Mouse (Mus musculus) stomach, embryonic 16.5 days (tissue): ENCODE data around the gene Spats2. TPM values are rescaled to one million over a fixed set of nuclear protein-coding genes. Genes with fewer than 3 reads are reported as not detected.
A peak's percentile ranks its signal among the peaks of the same experiment; 100 is the strongest.

ENCODE experiments used
- ATAC-seq: fragments of 200-750 bp; cut with Nextera tagmentation; 2 replicates; pipeline ENCODE4 v1.8.0; 2017; ENCODE audit warnings: moderate number of reproducible peaks, moderate TSS enrichment; ENCODE audit not compliant: insufficient read depth, low FRiP score
- H3K27ac ChIP-seq: fragments of 300-500 bp; sonication (generic); 2 replicates; pipeline ENCODE4 v1.5.1; 2014; ENCODE audit warnings: low read length
- H3K27me3 ChIP-seq: fragments of 300-500 bp; sonication (generic); 2 replicates; pipeline ENCODE4 v1.6.1; 2014; ENCODE audit warnings: low read length, control low read depth, mixed read lengths; ENCODE audit not compliant: control insufficient read depth, insufficient read depth
- H3K36me3 ChIP-seq: fragments of 300-500 bp; sonication (generic); 2 replicates; pipeline ENCODE4 v1.6.1; 2014; ENCODE audit warnings: low read length; ENCODE audit not compliant: control insufficient read depth, insufficient read depth
- H3K4me1 ChIP-seq: fragments of 300-500 bp; sonication (generic); 2 replicates; pipeline ENCODE4 v1.6.1; 2014; ENCODE audit warnings: low read length, control low read depth, mixed read lengths; ENCODE audit not compliant: control insufficient read depth, insufficient read depth
- H3K4me2 ChIP-seq: fragments of 300-500 bp; sonication (generic); 2 replicates; pipeline ENCODE4 v1.6.1; 2014; ENCODE audit warnings: low read depth, low read length, mixed read lengths
- H3K4me3 ChIP-seq: fragments of 300-500 bp; sonication (generic); replicated peaks from 2 replicates; pipeline ENCODE4 v1.5.1; 2014; ENCODE audit warnings: mild to moderate bottlenecking, low read length
- H3K9ac ChIP-seq: fragments of 300-500 bp; sonication (generic); 2 replicates; pipeline ENCODE4 v1.6.1; 2014; ENCODE audit warnings: low read length
- H3K9me3 ChIP-seq: fragments of 300-500 bp; sonication (generic); replicated peaks from 2 replicates; pipeline ENCODE4 v1.6.1; 2016; ENCODE audit warnings: low read length, control low read depth; ENCODE audit not compliant: control insufficient read depth
- WGBS: fragments of 180-500 bp; shearing (Covaris S2); extraction: QIAGEN DNeasy Blood & Tissue Kit; methylation state at CpG from one replicate; pipeline ENCODE4 v1.1.7; 2014; 5-methylcytosine and 5-hydroxymethylcytosine counted together
- polyA plus RNA-seq: library from polyadenylated mRNA; unstranded; fragments of >200 nt; fragmentation: Nextera tagmentation; extraction: Ambion mirVana; gene quantifications from 2 replicates; pipeline ENCODE4 v1.2.1, GENCODE M21; 2015

Spats2 gene
- polyA plus RNA-seq, 1 experiment from 2014 or later, result 20.2 TPM

GRCm38 (mm10) chr15:99205959-99206358 is 80.2 kb downstream of the Spats2 start:
- H3K27ac ChIP-seq, result no peak overlapping the region
- no peaks in the 10 kb centered on the region for H3K27me3 ChIP-seq
- H3K4me3 ChIP-seq, result no peak overlapping the region
- H3K9ac ChIP-seq, result no peak overlapping the region
- WGBS, result 81% methylated on average over 8 of the region's 8 CpGs
- H3K4me1 ChIP-seq, result no peaks in the 10 kb centered on the region
- no peak for ATAC-seq
- H3K9me3 ChIP-seq, result no peaks in the 10 kb centered on the region
- peaks cover 12% of the 10 kb centered on the region for H3K36me3 ChIP-seq
- no peak overlapping the region for H3K4me2 ChIP-seq

GRCm38 (mm10) chr15:99213183-99213582 is 87.5 kb downstream of the Spats2 start:
- 82% methylated on average over 10 of the region's 10 CpGs for WGBS
- ATAC-seq, result no peak
- no peak overlapping the region for H3K4me2 ChIP-seq
- H3K36me3 ChIP-seq, result peaks cover 24% of the 10 kb centered on the region
- no peaks in the 10 kb centered on the region for H3K27me3 ChIP-seq
- no peak overlapping the region for H3K4me3 ChIP-seq
- H3K9ac ChIP-seq, result no peak overlapping the region
- no peaks in the 10 kb centered on the region; the same call in 1 of the 2 replicates for H3K9me3 ChIP-seq
- no peaks in the 10 kb centered on the region for H3K4me1 ChIP-seq
- no peak overlapping the region for H3K27ac ChIP-seq

DNA sequence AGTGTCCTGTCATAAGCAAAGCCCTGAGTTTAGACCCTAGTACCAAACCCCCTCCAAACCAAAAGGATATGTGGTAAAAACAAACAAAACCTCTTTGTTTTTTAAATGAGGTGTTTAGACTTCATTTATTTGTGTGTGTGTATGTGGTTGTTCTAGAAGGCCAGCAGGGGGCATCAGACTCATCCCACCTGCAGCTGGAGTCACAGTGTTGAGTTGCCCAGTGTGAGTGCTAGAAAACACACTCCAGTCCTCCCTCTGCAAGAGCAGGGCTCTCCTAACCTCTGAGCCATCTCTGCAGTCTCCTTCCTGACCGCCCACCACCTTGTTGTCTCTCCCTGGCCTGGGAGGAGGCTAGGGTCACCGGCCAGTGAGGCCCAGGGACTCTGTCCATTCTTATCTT is 89.2 kb downstream of the Spats2 start:
- H3K9ac ChIP-seq, result no peak overlapping the region
- no peak for ATAC-seq
- no peak overlapping the region for H3K4me2 ChIP-seq
- no peak overlapping the region for H3K27ac ChIP-seq
- H3K36me3 ChIP-seq, result peaks cover 13% of the 10 kb centered on the region
- H3K9me3 ChIP-seq, result no peaks in the 10 kb centered on the region; the same call in 1 of the 2 replicates
- no peaks in the 10 kb centered on the region for H3K4me1 ChIP-seq
- 85% methylated on average over 2 of the region's 2 CpGs for WGBS
- H3K27me3 ChIP-seq, result no peaks in the 10 kb centered on the region
- no peak overlapping the region for H3K4me3 ChIP-seq

DNA sequence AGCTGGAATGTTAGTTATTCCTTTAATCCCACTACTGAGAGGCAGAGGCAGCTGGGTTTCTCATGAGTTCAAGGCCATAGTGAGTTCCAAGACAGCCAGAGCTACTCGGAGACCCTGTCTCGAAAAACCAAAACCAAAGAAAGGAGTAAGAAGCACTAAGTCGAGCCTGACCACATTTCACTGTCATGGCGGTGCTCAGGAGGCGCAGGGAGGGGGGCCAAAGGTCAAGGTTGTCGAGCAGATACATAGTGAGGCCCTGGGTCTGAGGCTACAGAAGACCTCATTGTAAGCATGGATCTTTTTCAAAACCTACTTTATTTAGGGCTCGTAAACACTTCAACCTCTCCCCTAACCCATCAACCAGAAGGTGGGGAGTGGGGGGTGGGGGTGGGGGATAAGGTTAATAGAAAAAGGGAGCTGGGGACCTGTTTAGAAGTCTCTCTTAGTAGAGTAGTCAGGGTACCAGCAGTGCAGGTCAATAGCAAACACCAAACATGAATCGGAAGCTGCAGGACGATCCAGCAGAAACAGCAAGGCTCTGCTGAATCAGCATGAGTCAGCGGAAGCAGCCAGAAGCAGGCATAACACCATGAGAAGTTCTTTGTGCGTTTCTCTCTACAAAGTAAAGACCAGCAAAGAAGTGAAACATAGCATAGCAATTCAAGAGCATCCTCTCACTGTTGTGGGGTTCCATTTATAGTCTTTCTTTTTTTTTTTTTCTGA is 90.2 kb downstream of the Spats2 start:
- ATAC-seq, result no peak
- peaks cover 12% of the 10 kb centered on the region for H3K36me3 ChIP-seq
- no peak overlapping the region for H3K9ac ChIP-seq
- H3K27me3 ChIP-seq, result peaks cover 8% of the 10 kb centered on the region
- H3K9me3 ChIP-seq, result no peaks in the 10 kb centered on the region; the same call in 1 of the 2 replicates
- no peak overlapping the region for H3K27ac ChIP-seq
- 84% methylated on average over 11 of the region's 11 CpGs for WGBS
- no peaks in the 10 kb centered on the region for H3K4me1 ChIP-seq
- H3K4me2 ChIP-seq, result no peak overlapping the region
- no peak overlapping the region for H3K4me3 ChIP-seq

- WGBS, result 87% methylated on average over 4 of the region's 4 CpGs
- H3K4me1 ChIP-seq, result no peaks in the 10 kb centered on the region
- no peak overlapping the region for H3K4me3 ChIP-seq
- peaks cover 26% of the 10 kb centered on the region for H3K27me3 ChIP-seq
- no peak for ATAC-seq
- no peak overlapping the region for H3K9ac ChIP-seq
- H3K36me3 ChIP-seq, result peaks cover 10% of the 10 kb centered on the region; the same call in 1 of the 2 replicates
- H3K4me2 ChIP-seq, result no peak overlapping the region
- no peaks in the 10 kb centered on the region; the same call in 1 of the 2 replicates for H3K9me3 ChIP-seq
- H3K27ac ChIP-seq, result no peak overlapping the region
Measured at GRCm38 (mm10) chr15:99217630-99218029, 91.9 kb downstream of the Spats2 start.

GRCm38 (mm10) chr15:99221315-99221952 is 95.7 kb downstream of the Spats2 start:
- no peak overlapping the region for H3K4me2 ChIP-seq
- ATAC-seq, result no peak
- 13% methylated on average over 8 of the region's 8 CpGs for WGBS
- H3K27ac ChIP-seq, result no peak overlapping the region
- H3K9me3 ChIP-seq, result no peaks in the 10 kb centered on the region
- no peaks in the 10 kb centered on the region for H3K36me3 ChIP-seq
- peaks cover 57% of the 10 kb centered on the region for H3K27me3 ChIP-seq
- peaks cover 17% of the 10 kb centered on the region for H3K4me1 ChIP-seq
- H3K9ac ChIP-seq, result no peak overlapping the region
- no peak overlapping the region for H3K4me3 ChIP-seq

DNA sequence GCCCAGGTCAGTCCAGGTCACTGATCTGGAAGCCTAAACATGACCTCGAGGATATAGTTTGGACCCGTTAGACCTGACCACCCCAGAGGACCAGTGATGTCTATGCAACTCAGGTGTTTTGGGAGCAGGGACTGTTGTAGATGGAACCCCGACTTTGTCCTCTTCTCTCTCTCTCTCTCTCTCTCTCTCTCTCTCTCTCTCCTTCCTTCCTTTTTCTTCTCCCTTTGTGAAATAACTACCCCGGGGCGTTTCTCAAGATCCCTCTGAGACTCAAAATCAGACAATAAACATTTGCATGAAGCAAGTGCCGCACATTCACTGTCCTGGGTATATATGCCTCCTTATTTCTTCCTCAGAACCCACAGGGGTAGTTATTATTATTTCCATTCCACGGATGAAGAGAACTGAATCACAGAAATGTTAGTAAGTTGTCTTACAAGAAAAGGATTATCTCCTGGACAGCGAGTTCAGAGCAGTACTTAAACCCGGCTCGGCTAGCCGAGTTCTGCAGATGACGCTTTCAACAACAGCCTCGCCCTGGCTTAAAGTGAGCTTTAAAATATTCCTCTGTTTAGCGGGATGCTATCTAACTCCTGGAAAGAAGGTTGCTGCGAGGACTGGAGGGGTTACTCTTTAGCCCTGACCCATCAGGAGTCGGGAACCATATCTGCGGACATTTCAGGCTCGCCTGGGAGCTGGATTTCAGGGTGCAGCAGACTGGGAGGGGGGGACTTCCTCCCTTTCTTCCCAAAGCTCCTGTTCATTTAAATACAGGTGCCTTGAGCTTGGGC is 97.3 kb downstream of the Spats2 start:
- Histone ChIP-seq H3K4me1 (peaks cover 17% of the 10 kb centered on the region), H3K27ac (no peak overlapping the region), H3K4me3 (peak overlapping the region; percentile 44), H3K27me3 (peaks cover 68% of the 10 kb centered on the region), H3K36me3 (no peaks in the 10 kb centered on the region), H3K9ac (no peak overlapping the region), H3K9me3 (no peaks in the 10 kb centered on the region), H3K4me2 (peak overlapping the region; percentile 65)
- no peak for ATAC-seq
- WGBS, result 6% methylated on average over 18 of the region's 18 CpGs

DNA sequence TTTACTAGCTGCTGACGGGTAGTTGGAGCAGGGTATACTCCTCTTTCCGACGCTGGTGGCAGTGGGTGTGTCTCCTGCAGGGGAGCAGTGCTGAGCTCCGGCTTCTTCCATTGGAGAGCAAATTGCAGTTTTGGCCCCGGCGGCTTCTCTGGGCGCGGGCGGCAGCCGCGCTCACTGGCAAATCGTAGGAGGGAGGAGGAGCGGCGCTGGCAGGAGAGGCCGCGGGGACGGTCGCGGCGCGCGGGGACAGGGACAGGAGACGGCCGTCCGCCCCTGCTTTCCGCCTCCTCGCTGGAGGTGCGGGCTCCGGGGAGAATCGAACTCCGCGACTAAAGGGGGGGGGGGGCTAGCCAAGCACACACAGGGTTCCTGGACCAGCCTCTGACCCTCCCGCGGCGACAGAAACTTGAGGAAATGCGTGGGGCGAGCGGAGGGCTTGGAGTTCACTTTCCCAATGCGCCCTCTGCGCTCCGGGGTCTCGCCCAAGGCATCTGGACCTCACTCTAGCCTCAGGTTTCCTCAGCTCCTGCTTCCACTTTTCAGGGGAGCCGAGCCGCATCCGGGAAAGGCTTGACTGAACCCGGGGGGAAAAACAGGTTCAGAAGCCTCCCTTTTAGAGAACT is 98.0 kb downstream of the Spats2 start:
- Histone ChIP-seq H3K27ac (no peak overlapping the region), H3K4me3 (peak overlapping the region; percentile 44), H3K36me3 (no peaks in the 10 kb centered on the region), H3K27me3 (peaks cover 73% of the 10 kb centered on the region), H3K4me2 (peak overlapping the region; percentile 65), H3K4me1 (peaks cover 17% of the 10 kb centered on the region), H3K9ac (peak overlapping the region; percentile 59), H3K9me3 (no peaks in the 10 kb centered on the region)
- under 1% methylated on average over 45 of the region's 46 CpGs for WGBS
- ATAC-seq, result no peak
